Mouse (Mus musculus) MEL (cell line): Measurements from ENCODE around the gene Slc4a4.

Experiments used
- BHLHE40 ChIP-seq: IDR thresholded peaks from 2 replicates; pipeline ENCODE4 v1.6.1; 2012; ENCODE audit warnings: low read depth, mild to moderate bottlenecking, inconsistent platforms, low read length, improper control_type of control experiment, borderline replicate concordance
- CTCF ChIP-seq, 3 experiments: IDR thresholded peaks in 2 of 3; conservative IDR thresholded peaks in 1 of 3; 2 replicates each; pipeline ENCODE4 v1.5.1; 2011 to 2012; ENCODE audit warnings: low read length in 3 of 3, low read depth in 2 of 3, mild to moderate bottlenecking in 2 of 3, improper control_type of control experiment in 1 of 3, inconsistent platforms in 1 of 3, mixed read lengths in 1 of 3, moderate library complexity in 1 of 3; ENCODE audit not compliant: control insufficient read depth in 1 of 3, insufficient read depth in 1 of 3, poor library complexity in 1 of 3, severe bottlenecking in 1 of 3
- ELF1 ChIP-seq: IDR thresholded peaks from 2 replicates; pipeline ENCODE4 v1.6.1; 2014; ENCODE audit warnings: low read depth, mild to moderate bottlenecking, inconsistent platforms, low read length, improper control_type of control experiment, moderate library complexity
- EP300 ChIP-seq, 2 experiments: IDR thresholded peaks; 2 replicates each; pipeline ENCODE4 v1.6.1; 2011; ENCODE audit warnings: improper control_type of control experiment in 2 of 2, low read length in 2 of 2, low read depth in 1 of 2, mild to moderate bottlenecking in 1 of 2
- GABPA ChIP-seq: IDR thresholded peaks from 2 replicates; pipeline ENCODE4 v1.6.1; 2012; ENCODE audit warnings: low read depth, mild to moderate bottlenecking, inconsistent platforms, low read length, improper control_type of control experiment, moderate library complexity
- POLR2A ChIP-seq, 2 experiments: IDR thresholded peaks; 2 replicates each; pipeline ENCODE4 v1.6.1; 2011 to 2012; ENCODE audit warnings: low read length in 2 of 2, mild to moderate bottlenecking in 2 of 2, control low read depth in 1 of 2, improper control_type of control experiment in 1 of 2, low read depth in 1 of 2, moderate library complexity in 1 of 2; ENCODE audit not compliant: control insufficient read depth in 1 of 2, insufficient read depth in 1 of 2, poor library complexity in 1 of 2
- POLR2AphosphoS2 ChIP-seq: IDR thresholded peaks from 2 replicates; pipeline ENCODE4 v1.6.1; 2011; ENCODE audit warnings: low read length, improper control_type of control experiment
- ZNF384 ChIP-seq: IDR thresholded peaks from 2 replicates; pipeline ENCODE4 v1.6.1; 2012; ENCODE audit warnings: low read depth, mild to moderate bottlenecking, inconsistent platforms, low read length, improper control_type of control experiment

DNA sequence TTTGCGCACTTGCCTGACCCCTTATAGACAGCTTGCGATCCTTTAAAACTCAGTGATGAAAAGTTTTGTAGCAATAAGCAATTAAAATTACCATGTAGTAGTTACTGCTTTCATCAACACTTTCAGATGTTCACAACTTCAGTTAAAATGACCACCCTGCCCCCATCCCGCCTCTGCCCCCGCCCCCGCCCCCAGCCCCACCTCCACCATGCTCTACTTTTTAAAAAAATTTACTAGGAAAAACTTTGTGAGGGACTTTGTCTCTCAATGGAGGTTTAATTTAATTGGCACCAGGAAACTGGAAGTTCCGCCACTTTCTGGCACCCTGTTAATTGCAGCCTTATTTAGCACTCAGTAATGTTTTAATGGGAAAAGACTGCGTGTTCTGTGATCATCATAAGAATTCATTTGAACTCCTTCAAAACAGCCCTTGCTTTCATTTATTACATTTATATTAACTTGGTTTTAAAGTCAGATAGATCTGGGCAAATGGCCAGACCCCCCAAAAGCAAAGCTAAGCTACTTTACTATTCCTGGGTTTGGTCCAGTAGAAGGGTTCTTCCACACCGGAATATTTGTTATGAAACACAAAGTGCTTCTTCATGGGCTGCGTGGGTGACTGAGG lies 337.2 kb downstream of the Slc4a4 start:
- TF ChIP-seq POLR2A (IDR thresholded peaks at IDR 0.05; ENCODE audit: control insufficient read depth in 1 of 2, insufficient read depth in 1 of 2, low read depth in 1 of 2, low read length in 2 of 2, poor library complexity in 1 of 2) (no peak), POLR2AphosphoS2 (no peak), BHLHE40 (no peak), ELF1 (no peak), ZNF384 (no peak), EP300 (IDR thresholded peaks at IDR 0.05; ENCODE audit: low read depth in 1 of 2, low read length in 2 of 2) (no peak), CTCF (IDR thresholded peaks at IDR 0.05 in 2 of 3, conservative IDR thresholded peaks at IDR 0.05 in 1 of 3; ENCODE audit: control insufficient read depth in 1 of 3, insufficient read depth in 1 of 3, low read depth in 2 of 3, low read length in 3 of 3, poor library complexity in 1 of 3, severe bottlenecking in 1 of 3) (no peak), GABPA (no peak)
